Mouse (Mus musculus) small intestine, adult 2 months (tissue): ENCODE measurements at regions not wholly inside any gene's neighbourhood (a gene's known extent, or its start where the extent isn't known, plus 50 kb on each side); places are given as distances from the start of the nearest gene placed in this dataset.

Source experiments
- CTCF ChIP-seq: fragments of 200-500 bp; IDR thresholded peaks from 2 replicates; pipeline ENCODE4 v1.5.1; 2012; ENCODE audit warnings: low read depth, mild to moderate bottlenecking, control low read depth, inconsistent platforms, low read length, moderate library complexity, mixed read lengths; ENCODE audit not compliant: insufficient replicate concordance, insufficient read length; ENCODE audit errors: extremely low read depth
- POLR2A ChIP-seq: fragments of 200-500 bp; IDR thresholded peaks from 2 replicates; pipeline ENCODE4 v1.6.1; 2012; ENCODE audit warnings: low read depth, mild to moderate bottlenecking, control low read depth, inconsistent platforms, low read length, moderate library complexity

DNA sequence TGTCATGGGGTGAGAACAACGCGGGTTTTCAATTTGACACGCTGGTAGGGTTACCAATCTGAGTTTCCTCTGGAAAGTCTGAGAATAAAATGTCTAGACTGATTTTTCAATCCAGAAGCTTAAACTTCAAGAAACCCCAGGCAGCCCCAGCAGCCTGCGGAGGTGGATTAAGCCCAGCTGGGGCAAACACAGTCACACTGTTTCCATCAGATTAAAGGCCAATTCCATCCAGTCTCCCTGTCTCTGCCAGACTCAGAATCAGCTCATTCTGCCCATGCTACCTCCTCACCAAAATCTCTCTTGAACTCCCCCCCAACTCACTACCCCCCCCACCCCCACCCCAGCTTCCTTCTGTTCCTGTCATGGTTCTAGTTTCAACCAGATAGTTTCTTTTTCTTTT, 307.9 kb upstream of the Dcbld2 start:
- no peak for TF ChIP-seq CTCF
- TF ChIP-seq POLR2A, result no peak
